Mouse (Mus musculus): ENCODE results near the gene Atp23.

GRCm38 (mm10) chr10:126840266-126840665 lies 60.9 kb downstream of the Atp23 start:
- no peak for TF ChIP-seq CHD2 (IDR thresholded peaks at IDR 0.05; ENCODE audit: low read depth, low read length)
- TF ChIP-seq HCFC1 (IDR thresholded peaks at IDR 0.05; ENCODE audit: borderline replicate concordance, insufficient read depth, low read length), result no peak
- TF ChIP-seq ZC3H11A (IDR thresholded peaks at IDR 0.05; ENCODE audit: borderline replicate concordance, low read depth, low read length), result no peak
